In the genomic region with DNA sequence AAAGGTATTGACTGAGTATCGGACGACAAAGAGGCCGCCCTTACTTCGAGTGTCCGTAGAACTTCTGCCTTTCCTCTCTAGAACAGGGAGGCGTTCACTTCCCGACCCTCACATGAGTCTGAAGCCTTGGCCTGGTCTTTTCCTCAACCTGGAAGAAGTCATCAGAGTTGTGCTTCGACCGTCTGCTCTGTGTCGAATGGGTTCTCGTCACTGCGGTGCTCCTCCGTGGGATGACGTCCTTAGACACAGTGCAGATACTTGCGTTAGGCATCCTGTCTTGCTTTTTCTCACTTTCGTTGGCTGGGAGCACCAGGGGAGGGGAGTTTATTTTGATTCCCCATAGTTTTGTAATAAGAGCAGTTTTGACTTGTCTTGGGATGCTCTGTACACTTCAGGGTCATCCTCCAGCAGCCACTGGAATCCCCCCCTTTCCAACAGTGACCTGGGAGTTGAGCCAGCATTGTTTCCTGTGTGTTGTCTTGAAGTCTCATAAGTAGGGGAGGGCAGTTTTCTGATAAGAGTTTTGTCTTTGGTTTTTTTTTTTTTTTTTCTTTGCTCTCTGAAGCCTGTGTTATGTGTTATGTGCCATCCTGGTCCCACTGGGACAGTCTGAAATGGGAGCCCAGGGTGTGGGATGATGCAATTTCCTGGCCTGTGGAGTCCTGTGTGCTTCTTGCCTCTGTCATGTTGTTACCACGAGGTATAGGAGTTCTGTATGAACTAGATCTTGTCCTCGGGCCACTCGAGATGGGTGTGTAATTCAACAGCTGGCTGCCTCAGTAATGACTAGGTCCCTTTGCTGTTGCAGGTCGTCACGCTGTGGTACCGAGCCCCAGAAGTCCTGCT, we compare ENCODE assay signal across 18 mouse cellular contexts.
A peak's percentile ranks its signal among the peaks of the same experiment; 100 is the strongest.
DNase-seq lines count a peak whose midpoint lies in the region; ATAC-seq and TF ChIP-seq lines count a peak whose summit lies in the region.
"Had no signal": no experiment of that assay in that cellular context is flagged by ENCODE, and none has a peak within 500 bp of the region (broad histone marks: within the 10 kb centered on the region; RNA-seq: fewer than 3 reads in every experiment).

No protein-coding gene starts in this region.

- ATAC-seq in liver, postnatal 0 days: no peak
- no peak for ATAC-seq in liver, embryonic 12.5 days
- ATAC-seq in megakaryocyte, adult 5-6 weeks (ENCODE audit: poor library complexity, severe bottlenecking): 0 out of 2 replicates have a peak, but pooled peaks have one; percentile 21
- no peak for ATAC-seq in CD4-positive, CD25-positive, alpha-beta regulatory T cell, adult 4 months
- ATAC-seq: hindbrain, embryonic 16.5 days had no signal

- H3K27ac ChIP-seq in liver, postnatal 0 days (ENCODE audit: low read depth): no peak overlapping the region
- no peak overlapping the region for H3K27ac ChIP-seq in liver, embryonic 12.5 days
- H3K27ac ChIP-seq: forebrain, embryonic 12.5 days; limb, embryonic 13.5 days; liver, embryonic 15.5 days; midbrain, embryonic 10.5 days; neural tube, embryonic 13.5 days had no signal

- no peaks in the 10 kb centered on the region for H3K27me3 ChIP-seq in liver, postnatal 0 days (ENCODE audit: insufficient read depth, low read length)
- H3K27me3 ChIP-seq in liver, embryonic 12.5 days (replicated peaks): no peaks in the 10 kb centered on the region
- H3K27me3 ChIP-seq: forebrain, embryonic 12.5 days; limb, embryonic 13.5 days; liver, embryonic 15.5 days; neural tube, embryonic 13.5 days had no signal

- TF ChIP-seq CTCF in liver, postnatal 0 days (IDR thresholded peaks at IDR 0.05; ENCODE audit: low read depth): no peak

- DNase-seq in adrenal gland, postnatal 14 days: peak; percentile 21
- no peak for DNase-seq in adrenal gland, postnatal 36 days
- peak; percentile 12 for DNase-seq in liver, postnatal 0 days
- peak; percentile 77 for DNase-seq in 416B (ENCODE audit: low read depth)
- no peak for DNase-seq in urinary bladder, postnatal 36 days (ENCODE audit: low spot score in 2 of 2)
- DNase-seq: cerebellum, postnatal 14 days; kidney, adult 2 months; layer of hippocampus, adult 9-11 months; thymus, postnatal 36 days had no signal

- H3K4me1 ChIP-seq in liver, postnatal 0 days (ENCODE audit: insufficient read depth): no peaks in the 10 kb centered on the region
- H3K4me1 ChIP-seq in liver, embryonic 12.5 days: no peaks in the 10 kb centered on the region
- H3K4me1 ChIP-seq: forebrain, embryonic 12.5 days; liver, embryonic 15.5 days; midbrain, embryonic 10.5 days; neural tube, embryonic 13.5 days had no signal

- no peak overlapping the region for H3K9ac ChIP-seq in liver, postnatal 0 days (replicated peaks)
- no peak overlapping the region for H3K9ac ChIP-seq in liver, embryonic 12.5 days
- H3K9ac ChIP-seq: forebrain, embryonic 12.5 days; limb, embryonic 13.5 days; liver, embryonic 15.5 days; neural tube, embryonic 13.5 days had no signal

- H3K36me3 ChIP-seq in liver, postnatal 0 days (replicated peaks; ENCODE audit: insufficient read depth, low read length): 0 out of 2 replicates have a peak, but pooled peaks cover 6% of the 10 kb centered on the region
- peaks cover 27% of the 10 kb centered on the region; the same call in 1 of the 2 replicates for H3K36me3 ChIP-seq in liver, embryonic 12.5 days
- H3K36me3 ChIP-seq: forebrain, embryonic 12.5 days; limb, embryonic 13.5 days; midbrain, embryonic 10.5 days; neural tube, embryonic 13.5 days had no signal

- no peaks in the 10 kb centered on the region for H3K9me3 ChIP-seq in liver, postnatal 0 days (ENCODE audit: low read length)
- no peaks in the 10 kb centered on the region for H3K9me3 ChIP-seq in liver, embryonic 12.5 days (replicated peaks)
- H3K9me3 ChIP-seq: forebrain, embryonic 12.5 days; limb, embryonic 13.5 days; liver, embryonic 15.5 days; midbrain, embryonic 10.5 days; neural tube, embryonic 13.5 days had no signal

- WGBS in liver, postnatal 0 days (ENCODE audit: insufficient replicate concordance): 77% methylated on average over 22 of the region's 22 CpGs
- WGBS in liver, embryonic 12.5 days (ENCODE audit: insufficient replicate concordance): 79% methylated on average over 22 of the region's 22 CpGs

- TF ChIP-seq EP300 in liver, postnatal 0 days (IDR thresholded peaks at IDR 0.05; ENCODE audit: low read depth): no peak

- no peak overlapping the region for H3K4me3 ChIP-seq in liver, postnatal 0 days (ENCODE audit: low read depth, low read length)
- H3K4me3 ChIP-seq in liver, embryonic 12.5 days: no peak overlapping the region
- H3K4me3 ChIP-seq: forebrain, embryonic 12.5 days; limb, embryonic 13.5 days; liver, embryonic 15.5 days; midbrain, embryonic 10.5 days; neural tube, embryonic 13.5 days had no signal

- no peak overlapping the region for H3K4me2 ChIP-seq in liver, postnatal 0 days (ENCODE audit: low read depth, low read length)
- H3K4me2 ChIP-seq in liver, embryonic 12.5 days: no peak overlapping the region
- H3K4me2 ChIP-seq: forebrain, embryonic 12.5 days; limb, embryonic 13.5 days; liver, embryonic 15.5 days; neural tube, embryonic 13.5 days had no signal

Comparison
In these comparisons a context has a peak if more than half of its experiments do, and no peak if none do; other contexts are left out.
1. DNase-seq: peak in adrenal gland, postnatal 14 days (single experiment), liver, postnatal 0 days (single experiment) and 416B (single experiment); none in adrenal gland, postnatal 36 days (0 of 2) and urinary bladder, postnatal 36 days (0 of 2).